Mouse (Mus musculus) lung, embryonic 14.5 days (tissue): Measurements from ENCODE around the gene Slc9a3. TPM values are rescaled to one million over a fixed set of nuclear protein-coding genes. Genes with fewer than 3 reads are reported as not detected.

Source experiments
- ATAC-seq: fragments of 200-750 bp; cut with Nextera tagmentation; 2 replicates; pipeline ENCODE4 v1.8.0; 2017; ENCODE audit warnings: mild to moderate bottlenecking, moderate TSS enrichment, moderate library complexity; ENCODE audit not compliant: insufficient read depth
- DNase-seq: peaks from one replicate; pipeline ENCODE4 v3.0.0-alpha.2; 2015
- H3K27ac ChIP-seq: fragments of 300-500 bp; sonication (generic); 2 replicates; pipeline ENCODE4 v1.5.1; 2014; ENCODE audit warnings: low read depth, mild to moderate bottlenecking, moderate library complexity
- H3K27me3 ChIP-seq: fragments of 300-500 bp; sonication (generic); 2 replicates; pipeline ENCODE4 v1.6.1; 2014; ENCODE audit warnings: low read length, control low read depth; ENCODE audit not compliant: insufficient read depth
- H3K36me3 ChIP-seq: fragments of 300-500 bp; sonication (generic); 2 replicates; pipeline ENCODE4 v1.6.1; 2014; ENCODE audit warnings: control low read depth; ENCODE audit not compliant: insufficient read depth
- H3K4me1 ChIP-seq: fragments of 300-500 bp; sonication (generic); 2 replicates; pipeline ENCODE4 v1.6.1; 2014; ENCODE audit warnings: antibody characterized with exemption, control low read depth; ENCODE audit not compliant: insufficient read depth
- H3K4me2 ChIP-seq: fragments of 300-500 bp; sonication (generic); 2 replicates; pipeline ENCODE4 v1.6.1; 2014; ENCODE audit warnings: mild to moderate bottlenecking
- H3K4me3 ChIP-seq: fragments of 300-500 bp; sonication (generic); 2 replicates; pipeline ENCODE4 v1.5.1; 2014; ENCODE audit warnings: low read depth, low read length
- H3K9ac ChIP-seq: fragments of 300-500 bp; sonication (generic); 2 replicates; pipeline ENCODE4 v1.6.1; 2014
- H3K9me3 ChIP-seq: fragments of 300-500 bp; sonication (generic); 2 replicates; pipeline ENCODE4 v1.6.1; 2016; ENCODE audit warnings: low read depth, low read length, control low read depth
- CTCF ChIP-seq: IDR thresholded peaks from 2 replicates; pipeline ENCODE4 v1.5.1; 2016; ENCODE audit warnings: antibody characterized with exemption, low read depth
- WGBS: fragments of 180-500 bp; shearing (Covaris S2); extraction: QIAGEN DNeasy Blood & Tissue Kit; methylation state at CpG from one replicate; pipeline ENCODE4 v1.1.7; 2014; 5-methylcytosine and 5-hydroxymethylcytosine counted together
- polyA plus RNA-seq: library from polyadenylated mRNA; unstranded; fragments of >200 nt; fragmentation: Nextera tagmentation; extraction: Ambion mirVana; gene quantifications from 2 replicates; pipeline ENCODE4 v1.2.1, GENCODE M21; 2014

Gene Slc9a3
- polyA plus RNA-seq, 1 experiment from 2014 or later, result 0.04 TPM

DNA sequence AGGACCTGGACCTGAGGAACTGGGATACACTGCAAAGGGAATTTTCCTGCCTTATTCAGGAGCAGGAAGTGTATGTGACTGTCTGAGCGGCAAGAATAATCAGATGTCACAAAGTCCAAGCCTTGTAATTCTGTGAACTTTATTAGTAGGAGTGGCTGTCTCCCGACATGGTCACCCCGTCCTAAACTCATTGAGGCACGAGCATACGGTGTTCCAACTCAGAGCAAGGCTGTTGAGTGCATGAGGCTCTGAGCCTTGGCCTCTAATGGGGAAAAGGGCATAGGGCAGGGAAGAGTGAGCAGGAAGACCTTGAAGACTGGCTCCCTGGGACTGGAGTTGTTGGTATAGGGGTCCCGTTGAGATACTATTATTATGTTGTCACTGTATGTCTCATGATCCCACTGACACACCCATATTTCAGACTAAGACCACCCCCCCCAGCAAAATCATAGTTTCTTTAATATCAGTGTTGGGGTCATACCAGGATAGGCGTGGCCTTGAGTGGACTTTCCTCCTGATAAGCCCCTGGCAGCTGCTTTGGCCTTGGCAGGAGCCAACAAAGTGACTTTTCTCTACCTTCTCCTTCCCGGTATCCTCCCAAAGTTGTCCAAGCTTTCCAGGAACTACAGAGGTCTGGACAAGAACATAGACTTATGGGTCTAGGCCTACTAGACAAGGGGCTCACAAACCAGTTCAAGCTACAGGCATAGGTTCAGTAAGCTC, 19.0 kb upstream of the Slc9a3 start:
- no peaks in the 10 kb centered on the region for H3K4me1 ChIP-seq
- H3K27me3 ChIP-seq, result no peaks in the 10 kb centered on the region
- H3K9me3 ChIP-seq, result no peaks in the 10 kb centered on the region
- no peak for TF ChIP-seq CTCF
- 77% methylated on average over 8 of the region's 8 CpGs for WGBS
- ATAC-seq (no peak), DNase-seq (no peak)
- H3K27ac ChIP-seq, result no peak overlapping the region
- H3K4me2 ChIP-seq, result no peak overlapping the region
- H3K4me3 ChIP-seq, result no peak overlapping the region
- H3K36me3 ChIP-seq, result no peaks in the 10 kb centered on the region
- H3K9ac ChIP-seq, result no peak overlapping the region

DNA sequence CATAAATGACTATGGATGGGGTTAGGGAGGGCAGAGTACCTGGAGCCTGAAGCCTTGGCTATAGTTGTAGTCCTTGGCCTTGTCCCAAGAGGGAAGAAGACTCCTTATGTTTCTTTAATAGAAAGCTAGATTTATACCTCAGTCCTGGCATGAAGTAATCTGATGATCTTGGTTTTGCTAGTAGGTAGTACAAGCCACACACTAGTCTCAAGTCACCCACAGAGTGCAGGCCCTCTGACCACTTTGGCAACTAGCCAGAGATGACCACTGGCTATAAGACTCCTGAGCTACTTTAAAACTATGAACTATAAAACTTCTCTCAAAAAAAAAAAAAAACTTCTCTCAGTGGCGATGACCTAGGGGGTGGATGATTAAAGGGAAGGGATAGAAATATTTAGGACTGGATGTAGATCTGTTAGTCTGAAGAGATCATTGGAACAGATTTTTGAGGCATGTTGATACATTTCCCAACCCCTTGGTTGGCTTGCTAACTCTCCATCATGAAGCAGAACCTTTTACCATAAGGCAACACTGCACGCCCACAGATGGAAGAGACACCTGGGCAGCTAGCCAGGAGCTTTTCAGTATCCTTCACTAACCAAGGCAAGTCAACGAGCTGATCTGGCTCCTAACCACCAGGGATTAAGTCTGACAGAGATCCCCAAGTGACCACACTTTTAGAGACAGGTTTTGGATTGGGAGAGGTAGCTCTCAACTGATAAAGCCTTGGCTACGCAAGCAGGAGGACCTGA, 18.2 kb upstream of the Slc9a3 start:
- WGBS, result 77% methylated on average over 4 of the region's 4 CpGs

DNA sequence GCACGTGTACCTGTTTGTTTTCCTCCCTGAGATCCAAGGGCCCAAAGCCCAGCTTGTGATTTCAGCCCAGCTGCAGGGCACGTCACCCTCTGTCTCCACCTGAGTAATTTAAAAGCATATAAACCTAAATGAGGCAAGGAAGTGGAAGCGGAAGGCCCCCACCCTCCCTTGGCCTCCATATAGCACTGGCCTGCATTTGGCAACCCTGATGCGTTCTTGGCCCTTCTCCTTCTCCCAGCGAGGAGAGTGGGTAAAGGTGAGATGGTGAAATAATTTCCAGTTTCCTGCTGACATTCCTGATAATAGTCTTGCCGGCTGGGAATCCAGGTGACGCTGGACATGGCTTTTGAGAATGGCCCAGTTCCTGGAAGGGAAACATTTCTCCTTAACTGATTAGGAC, 16.8 kb upstream of the Slc9a3 start:
- H3K27ac ChIP-seq, result no peak overlapping the region
- H3K36me3 ChIP-seq, result no peaks in the 10 kb centered on the region
- H3K4me3 ChIP-seq, result no peak overlapping the region
- H3K9me3 ChIP-seq, result no peaks in the 10 kb centered on the region
- ATAC-seq (no peak), DNase-seq (no peak)
- 72% methylated on average over 7 of the region's 7 CpGs for WGBS
- no peak for TF ChIP-seq CTCF
- H3K4me1 ChIP-seq, result no peaks in the 10 kb centered on the region
- H3K4me2 ChIP-seq, result no peak overlapping the region
- H3K27me3 ChIP-seq, result no peaks in the 10 kb centered on the region
- H3K9ac ChIP-seq, result no peak overlapping the region

More for the DNA sequence above, 18.2 kb upstream of the Slc9a3 start:
- DNase-seq (no peak), ATAC-seq (no peak)
- no peaks in the 10 kb centered on the region for H3K27me3 ChIP-seq
- no peaks in the 10 kb centered on the region for H3K9me3 ChIP-seq
- no peak for TF ChIP-seq CTCF
- no peak overlapping the region for H3K9ac ChIP-seq
- no peak overlapping the region for H3K4me3 ChIP-seq
- H3K4me2 ChIP-seq, result no peak overlapping the region
- H3K27ac ChIP-seq, result no peak overlapping the region
- H3K4me1 ChIP-seq, result no peaks in the 10 kb centered on the region
- no peaks in the 10 kb centered on the region for H3K36me3 ChIP-seq

DNA sequence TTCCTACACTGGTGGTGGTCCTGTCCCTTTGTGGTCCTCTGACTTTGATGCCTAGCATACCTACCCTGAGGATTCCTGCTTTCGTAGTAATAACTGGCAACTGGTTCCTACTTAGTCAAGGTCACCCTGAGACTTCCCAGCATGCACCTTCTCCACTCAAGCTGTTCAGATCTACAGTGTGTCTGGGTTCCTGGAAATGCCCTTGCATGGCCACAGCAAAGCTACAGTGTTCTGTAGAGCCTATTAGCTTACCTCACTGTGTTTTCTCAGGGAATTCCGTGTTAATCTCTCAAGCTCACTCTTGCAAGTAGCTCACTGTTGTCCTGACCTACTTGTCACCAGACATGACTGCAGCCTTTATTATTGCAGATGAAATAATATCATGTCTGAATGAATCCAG, 13.8 kb upstream of the Slc9a3 start:
- H3K9me3 ChIP-seq, result no peaks in the 10 kb centered on the region
- TF ChIP-seq CTCF, result no peak
- H3K36me3 ChIP-seq, result no peaks in the 10 kb centered on the region
- no peaks in the 10 kb centered on the region for H3K4me1 ChIP-seq
- H3K9ac ChIP-seq, result no peak overlapping the region
- no peak overlapping the region for H3K4me2 ChIP-seq
- whole genome bisulfite sequencing, result 77% methylated on average over 2 of the region's 2 CpGs
- ATAC-seq, result no peak
- H3K27me3 ChIP-seq, result no peaks in the 10 kb centered on the region
- H3K27ac ChIP-seq, result no peak overlapping the region
- no peak for DNase-seq
- H3K4me3 ChIP-seq, result no peak overlapping the region

DNA sequence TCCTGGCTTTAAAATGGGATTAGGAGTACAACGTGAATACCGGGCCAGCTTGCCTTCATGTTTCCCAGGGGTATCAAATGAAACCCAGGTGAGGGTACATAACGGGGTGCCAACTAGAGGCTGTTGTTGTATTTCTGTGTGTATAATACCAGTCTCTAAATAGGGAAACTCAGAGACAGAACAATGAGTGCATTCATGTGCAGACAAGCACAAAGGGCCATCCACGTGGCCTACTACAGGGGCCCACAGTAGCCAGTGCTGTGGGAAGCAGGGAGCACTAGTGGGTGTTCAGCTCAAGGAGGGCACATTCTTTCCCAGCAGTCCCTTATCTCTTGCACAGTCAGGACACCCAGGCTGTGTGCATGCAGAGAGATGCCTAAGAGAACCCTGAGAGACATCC, 8.7 kb upstream of the Slc9a3 start:
- H3K9me3 ChIP-seq, result no peaks in the 10 kb centered on the region
- H3K27ac ChIP-seq, result no peak overlapping the region
- ATAC-seq (no peak), DNase-seq (no peak)
- no peak overlapping the region for H3K4me3 ChIP-seq
- no peak for TF ChIP-seq CTCF
- no peaks in the 10 kb centered on the region for H3K4me1 ChIP-seq
- H3K4me2 ChIP-seq, result no peak overlapping the region
- no peaks in the 10 kb centered on the region for H3K27me3 ChIP-seq
- H3K36me3 ChIP-seq, result no peaks in the 10 kb centered on the region
- no peak overlapping the region for H3K9ac ChIP-seq
- WGBS, result 72% methylated on average over 4 of the region's 4 CpGs

DNA sequence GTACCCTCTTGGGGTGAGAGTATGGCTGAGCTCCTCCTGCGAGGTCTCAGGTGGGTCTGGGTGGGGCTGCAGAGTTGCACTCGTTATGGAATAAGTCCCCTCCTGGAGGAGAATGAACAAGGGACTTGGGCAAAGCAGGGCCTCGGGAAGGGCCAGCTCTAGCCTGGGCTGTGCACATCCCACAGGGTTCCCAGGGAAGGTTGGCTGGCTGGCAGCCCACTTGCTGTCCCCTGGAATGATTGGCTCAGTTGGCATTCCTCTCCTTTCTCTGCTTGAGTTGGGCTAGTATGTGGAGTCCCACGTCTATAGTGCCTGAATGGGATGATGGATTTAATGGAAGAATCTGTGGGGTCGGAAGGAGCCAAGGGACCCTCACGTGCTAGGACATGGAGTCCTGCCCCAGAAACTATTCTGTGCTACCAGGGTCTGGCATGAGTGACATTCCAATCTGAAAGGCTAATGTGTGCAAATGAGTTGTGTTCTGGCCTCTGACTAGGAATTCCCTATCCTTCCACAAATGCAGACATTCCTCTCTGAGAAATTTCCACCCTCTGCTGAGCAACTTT, 7.5 kb upstream of the Slc9a3 start:
- H3K27ac ChIP-seq, result no peak overlapping the region
- WGBS, result 64% methylated on average over 6 of the region's 6 CpGs
- H3K36me3 ChIP-seq, result no peaks in the 10 kb centered on the region
- no peak for TF ChIP-seq CTCF
- H3K9me3 ChIP-seq, result no peaks in the 10 kb centered on the region
- H3K9ac ChIP-seq, result no peak overlapping the region
- no peak for ATAC-seq
- DNase-seq, result no peak
- H3K4me2 ChIP-seq, result no peak overlapping the region
- no peaks in the 10 kb centered on the region for H3K4me1 ChIP-seq
- H3K27me3 ChIP-seq, result no peaks in the 10 kb centered on the region
- H3K4me3 ChIP-seq, result no peak overlapping the region

DNA sequence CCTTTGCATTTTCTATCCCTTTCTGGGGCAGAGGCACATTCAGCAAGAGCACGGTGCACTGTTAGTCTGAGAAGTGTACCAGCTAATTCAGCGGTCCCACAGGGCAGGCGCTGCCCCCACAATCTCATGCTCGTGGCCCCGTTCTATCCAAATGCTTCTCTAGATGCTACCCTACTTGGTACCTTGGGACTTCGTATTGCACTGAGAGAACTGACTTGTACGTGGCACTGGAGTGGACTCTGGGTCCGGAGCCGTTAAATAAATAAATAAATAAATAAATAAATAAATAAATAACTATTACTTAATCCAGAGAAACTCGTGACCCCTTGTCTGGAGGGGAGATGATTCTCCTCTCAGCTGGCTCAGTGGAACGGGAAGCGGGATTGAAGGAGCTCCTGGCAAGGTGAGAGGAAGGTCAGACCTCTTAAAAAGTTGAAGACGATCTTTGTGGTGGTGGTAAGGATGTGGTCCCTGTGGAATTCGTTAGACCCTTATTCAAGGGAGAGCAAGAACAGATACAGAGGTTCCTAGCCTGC, 606 bp downstream of the Slc9a3 start:
- H3K4me2 ChIP-seq, result no peak overlapping the region; the same call in 1 of the 2 replicates
- H3K27ac ChIP-seq, result no peak overlapping the region
- no peaks in the 10 kb centered on the region for H3K4me1 ChIP-seq
- 26% methylated on average over 14 of the region's 14 CpGs for WGBS
- DNase-seq, result no peak
- no peaks in the 10 kb centered on the region for H3K36me3 ChIP-seq
- no peak overlapping the region; the same call in 1 of the 2 replicates for H3K4me3 ChIP-seq
- peaks cover 35% of the 10 kb centered on the region for H3K27me3 ChIP-seq
- H3K9ac ChIP-seq, result no peak overlapping the region
- no peak for TF ChIP-seq CTCF
- H3K9me3 ChIP-seq, result no peaks in the 10 kb centered on the region
- no peak for ATAC-seq
